Mouse (Mus musculus) intestine, embryonic 16.5 days (tissue): ENCODE data around the gene Slc22a17. TPM values are rescaled to one million over a fixed set of nuclear protein-coding genes. Genes with fewer than 3 reads are reported as not detected.

Source experiments
- ATAC-seq: fragments of 200-750 bp; cut with Nextera tagmentation; 2 replicates; pipeline ENCODE4 v1.8.0; 2017; ENCODE audit warnings: moderate TSS enrichment, moderate library complexity
- H3K27ac ChIP-seq: fragments of 300-500 bp; sonication (generic); 2 replicates; pipeline ENCODE4 v1.5.1; 2014; ENCODE audit warnings: mild to moderate bottlenecking, low read length
- H3K27me3 ChIP-seq: fragments of 300-500 bp; sonication (generic); replicated peaks from 2 replicates; pipeline ENCODE4 v1.6.1; 2014; ENCODE audit warnings: low read length, control low read depth, mixed read lengths; ENCODE audit not compliant: control insufficient read depth, insufficient read depth
- H3K36me3 ChIP-seq: fragments of 300-500 bp; sonication (generic); 2 replicates; pipeline ENCODE4 v1.6.1; 2014; ENCODE audit warnings: low read length, control low read depth; ENCODE audit not compliant: control insufficient read depth, insufficient read depth
- H3K4me1 ChIP-seq: fragments of 300-500 bp; sonication (generic); 2 replicates; pipeline ENCODE4 v1.6.1; 2014; ENCODE audit warnings: low read length, control low read depth, mixed read lengths; ENCODE audit not compliant: control insufficient read depth, insufficient read depth
- H3K4me2 ChIP-seq: fragments of 300-500 bp; sonication (generic); 2 replicates; pipeline ENCODE4 v1.6.1; 2014; ENCODE audit warnings: low read depth, low read length, control low read depth
- H3K4me3 ChIP-seq: fragments of 300-500 bp; sonication (generic); 2 replicates; pipeline ENCODE4 v1.5.1; 2014; ENCODE audit warnings: mild to moderate bottlenecking, low read length
- H3K9ac ChIP-seq: fragments of 300-500 bp; sonication (generic); 2 replicates; pipeline ENCODE4 v1.6.1; 2014; ENCODE audit warnings: low read depth, low read length
- H3K9me3 ChIP-seq: fragments of 300-500 bp; sonication (generic); 2 replicates; pipeline ENCODE4 v1.6.1; 2016; ENCODE audit warnings: low read length, control low read depth; ENCODE audit not compliant: control insufficient read depth
- WGBS: fragments of 180-500 bp; shearing (Covaris S2); extraction: QIAGEN DNeasy Blood & Tissue Kit; methylation state at CpG from one replicate; pipeline ENCODE4 v1.1.7; 2014; 5-methylcytosine and 5-hydroxymethylcytosine counted together
- polyA plus RNA-seq: library from polyadenylated mRNA; unstranded; fragments of >200 nt; fragmentation: Nextera tagmentation; extraction: Ambion mirVana; gene quantifications from 2 replicates; pipeline ENCODE4 v1.2.1, GENCODE M21; 2015

The Slc22a17 gene
- polyA plus RNA-seq, 1 experiment from 2014 or later = 21.2 TPM

- Histone ChIP-seq H3K36me3 (no peaks in the 10 kb centered on the region), H3K27me3 (peaks cover 4% of the 10 kb centered on the region; the same call in 1 of the 2 replicates), H3K4me1 (peaks cover 14% of the 10 kb centered on the region), H3K4me2 (peak overlapping the region; percentile 97), H3K4me3 (peak overlapping the region; percentile 89), H3K27ac (peak overlapping the region; percentile 37), H3K9ac (peak overlapping the region; percentile 89), H3K9me3 (no peaks in the 10 kb centered on the region)
- WGBS = 13% methylated on average over 10 of the region's 10 CpGs
- ATAC-seq = peak; percentile 10; the same call in 1 of the 2 replicates
Observed at GRCm38 (mm10) chr14:54913343-54913742, 411 bp upstream of the Slc22a17 start.

GRCm38 (mm10) chr14:54912109-54912850 is 652 bp downstream of the Slc22a17 start:
- Histone ChIP-seq H3K9ac (peak overlapping the region; percentile 89), H3K27me3 (peaks cover 4% of the 10 kb centered on the region; the same call in 1 of the 2 replicates), H3K9me3 (no peaks in the 10 kb centered on the region), H3K27ac (peak overlapping the region; percentile 80), H3K4me1 (peaks cover 14% of the 10 kb centered on the region), H3K4me3 (peak overlapping the region; percentile 89), H3K36me3 (no peaks in the 10 kb centered on the region), H3K4me2 (peak overlapping the region; percentile 97)
- ATAC-seq = peak; percentile 68
- 2% methylated on average over 59 of the region's 69 CpGs for WGBS

DNA sequence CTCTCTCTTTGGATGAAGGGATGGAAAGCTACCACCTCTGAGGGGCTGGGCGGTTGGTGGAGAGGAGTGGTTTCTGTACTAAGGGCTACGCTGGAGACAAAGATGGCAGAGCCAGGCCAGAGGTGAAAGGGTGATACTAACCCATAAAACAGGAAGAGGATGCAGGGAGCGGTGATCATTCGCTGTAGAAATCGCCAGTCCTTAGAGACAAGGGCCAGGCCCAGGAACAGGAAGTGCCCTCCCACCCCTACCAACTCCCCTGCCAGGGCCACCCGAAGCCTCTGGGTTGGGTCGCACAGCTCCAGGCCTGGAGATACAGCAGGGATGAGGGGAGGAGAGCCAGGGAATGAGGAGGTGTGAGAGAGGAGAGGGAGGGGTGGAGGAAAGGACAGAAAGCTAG is 4.2 kb downstream of the Slc22a17 start:
- no peak overlapping the region for H3K9ac ChIP-seq
- H3K4me2 ChIP-seq = no peak overlapping the region
- 75% methylated on average over 7 of the region's 7 CpGs for WGBS
- no peaks in the 10 kb centered on the region for H3K36me3 ChIP-seq
- no peak overlapping the region for H3K4me3 ChIP-seq
- peaks cover 14% of the 10 kb centered on the region for H3K4me1 ChIP-seq
- H3K27me3 ChIP-seq = peaks cover 4% of the 10 kb centered on the region; the same call in 1 of the 2 replicates
- H3K9me3 ChIP-seq = no peaks in the 10 kb centered on the region
- no peak for ATAC-seq
- no peak overlapping the region for H3K27ac ChIP-seq

DNA sequence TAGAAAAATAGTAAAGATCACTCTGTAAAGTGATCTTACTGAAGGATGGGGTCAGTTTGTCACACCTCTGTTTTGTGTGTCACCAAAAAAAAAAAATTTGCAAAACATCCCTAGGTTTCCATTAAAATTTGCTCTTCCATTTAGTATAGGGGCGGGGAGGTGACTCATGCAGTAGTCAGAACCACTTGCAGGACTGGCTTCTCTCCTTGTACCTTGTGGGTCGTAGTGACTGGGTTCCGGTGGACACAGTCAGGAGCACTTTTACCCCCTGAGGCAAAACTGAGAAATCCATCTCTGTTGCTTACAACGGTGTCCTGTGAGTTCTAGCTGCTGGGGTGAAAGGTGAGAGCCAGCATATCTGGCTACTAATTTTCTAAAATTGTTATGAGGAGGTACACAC is 9.3 kb downstream of the Slc22a17 start:
- no peak overlapping the region for H3K27ac ChIP-seq
- H3K4me3 ChIP-seq = no peak overlapping the region
- no peaks in the 10 kb centered on the region for H3K4me1 ChIP-seq
- no peak for ATAC-seq
- no peaks in the 10 kb centered on the region for H3K36me3 ChIP-seq
- no peaks in the 10 kb centered on the region for H3K9me3 ChIP-seq
- WGBS = 91% methylated on average over 4 of the region's 4 CpGs
- no peak overlapping the region for H3K4me2 ChIP-seq
- no peak overlapping the region for H3K9ac ChIP-seq
- H3K27me3 ChIP-seq = no peaks in the 10 kb centered on the region

GRCm38 (mm10) chr14:54900383-54900782 is 12.5 kb downstream of the Slc22a17 start:
- no peaks in the 10 kb centered on the region for H3K27me3 ChIP-seq
- H3K4me3 ChIP-seq = no peak overlapping the region
- H3K36me3 ChIP-seq = peaks cover 11% of the 10 kb centered on the region; the same call in 1 of the 2 replicates
- peak; percentile 59 for ATAC-seq
- 4% methylated on average over 3 of the region's 3 CpGs for WGBS
- 0 out of 2 replicates have a peak, but pooled peaks cover 4% of the 10 kb centered on the region for H3K4me1 ChIP-seq
- H3K4me2 ChIP-seq = no peak overlapping the region
- no peak overlapping the region for H3K9ac ChIP-seq
- H3K27ac ChIP-seq = no peak overlapping the region
- no peaks in the 10 kb centered on the region for H3K9me3 ChIP-seq

- H3K4me3 ChIP-seq = no peak overlapping the region
- ATAC-seq = no peak
- no peak overlapping the region for H3K9ac ChIP-seq
- H3K27me3 ChIP-seq = no peaks in the 10 kb centered on the region
- H3K27ac ChIP-seq = no peak overlapping the region
- no peak overlapping the region for H3K4me2 ChIP-seq
- H3K4me1 ChIP-seq = peaks cover 9% of the 10 kb centered on the region; the same call in 1 of the 2 replicates
- peaks cover 11% of the 10 kb centered on the region; the same call in 1 of the 2 replicates for H3K36me3 ChIP-seq
- no peaks in the 10 kb centered on the region for H3K9me3 ChIP-seq
- 51% methylated on average over 2 of the region's 2 CpGs for WGBS
Observed at GRCm38 (mm10) chr14:54897445-54897844, 15.5 kb downstream of the Slc22a17 start.

DNA sequence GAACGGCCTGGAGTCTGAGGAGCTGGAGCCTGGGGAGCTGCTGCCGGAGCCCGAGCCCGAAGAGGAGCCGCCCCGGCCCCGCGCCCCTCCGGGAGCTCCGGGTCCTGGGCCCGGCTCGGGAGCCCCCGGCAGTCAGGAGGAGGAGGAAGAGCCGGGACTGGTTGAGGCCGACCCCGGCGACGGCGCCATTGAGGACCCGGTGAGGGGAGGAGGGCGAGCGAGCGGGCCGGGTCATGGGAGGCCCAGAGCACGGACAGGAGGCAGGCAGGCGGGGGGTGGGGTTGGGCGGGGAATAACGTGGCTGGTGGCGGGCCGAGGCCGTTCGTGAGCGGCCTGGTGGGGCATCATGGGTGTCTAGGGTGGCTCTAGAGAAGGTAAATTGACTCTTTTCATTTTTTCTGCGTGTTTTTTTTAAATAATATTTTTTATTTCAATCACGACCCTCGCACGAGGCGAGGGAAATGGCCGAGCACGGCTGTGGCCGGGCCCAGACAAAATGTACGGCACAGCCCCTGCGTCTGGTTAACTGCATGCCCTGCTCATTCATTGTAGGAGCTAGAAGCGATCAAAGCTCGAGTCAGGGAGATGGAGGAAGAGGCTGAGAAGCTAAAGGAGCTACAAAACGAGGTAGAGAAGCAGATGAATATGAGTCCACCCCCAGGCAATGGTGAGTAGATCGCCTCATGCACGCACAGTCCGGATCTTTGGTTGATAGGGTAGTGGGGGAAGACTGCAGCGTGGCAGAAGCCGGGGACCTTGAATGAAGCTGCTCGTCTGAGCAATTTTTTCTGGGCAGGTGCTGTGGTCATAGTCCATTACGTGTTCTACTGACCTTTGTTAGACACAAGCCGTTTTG is 18.4 kb downstream of the Slc22a17 start:
- Histone ChIP-seq H3K27me3 (no peaks in the 10 kb centered on the region), H3K9me3 (no peaks in the 10 kb centered on the region), H3K4me2 (peak overlapping the region; percentile 73), H3K4me3 (peak overlapping the region; percentile 92), H3K27ac (peak overlapping the region; percentile 96), H3K36me3 (peaks cover 11% of the 10 kb centered on the region; the same call in 1 of the 2 replicates), H3K9ac (peak overlapping the region; percentile 99), H3K4me1 (peaks cover 9% of the 10 kb centered on the region; the same call in 1 of the 2 replicates)
- peak; percentile 71 for ATAC-seq
- WGBS = under 1% methylated on average over 51 of the region's 54 CpGs

DNA sequence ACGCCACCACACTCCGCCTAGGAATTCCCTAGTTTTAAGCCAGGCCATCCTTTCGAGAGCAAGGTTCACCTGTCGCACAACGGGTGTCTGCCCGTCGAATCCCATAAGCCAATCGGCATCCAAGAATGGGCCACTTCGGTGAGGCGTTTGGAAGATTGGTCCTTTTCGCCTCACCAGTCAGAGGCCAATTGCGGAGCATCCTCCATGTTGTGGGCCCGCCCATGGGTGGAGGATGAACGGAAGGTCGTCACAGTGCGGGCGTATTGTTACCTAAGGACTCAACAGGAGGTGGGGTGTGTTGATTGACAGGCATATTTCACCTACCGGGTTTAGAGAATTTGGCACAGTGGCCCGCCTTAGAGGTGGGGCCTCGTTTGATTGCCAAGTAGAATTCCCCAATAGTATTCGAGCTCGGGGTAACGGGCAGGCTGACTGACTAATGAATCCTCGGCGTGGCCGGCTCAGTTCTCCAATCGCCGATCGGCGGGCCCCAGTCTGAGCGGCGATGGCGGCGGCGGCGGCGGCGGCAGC is 19.2 kb downstream of the Slc22a17 start:
- no peaks in the 10 kb centered on the region for H3K9me3 ChIP-seq
- H3K36me3 ChIP-seq = peaks cover 11% of the 10 kb centered on the region; the same call in 1 of the 2 replicates
- peak overlapping the region; percentile 92 for H3K4me3 ChIP-seq
- H3K9ac ChIP-seq = peak overlapping the region; percentile 99
- ATAC-seq = peak; percentile 99
- peak overlapping the region; percentile 47 for H3K4me2 ChIP-seq
- peaks cover 9% of the 10 kb centered on the region; the same call in 1 of the 2 replicates for H3K4me1 ChIP-seq
- peak overlapping the region; percentile 96 for H3K27ac ChIP-seq
- H3K27me3 ChIP-seq = no peaks in the 10 kb centered on the region
- WGBS = under 1% methylated on average over 38 of the region's 38 CpGs

DNA sequence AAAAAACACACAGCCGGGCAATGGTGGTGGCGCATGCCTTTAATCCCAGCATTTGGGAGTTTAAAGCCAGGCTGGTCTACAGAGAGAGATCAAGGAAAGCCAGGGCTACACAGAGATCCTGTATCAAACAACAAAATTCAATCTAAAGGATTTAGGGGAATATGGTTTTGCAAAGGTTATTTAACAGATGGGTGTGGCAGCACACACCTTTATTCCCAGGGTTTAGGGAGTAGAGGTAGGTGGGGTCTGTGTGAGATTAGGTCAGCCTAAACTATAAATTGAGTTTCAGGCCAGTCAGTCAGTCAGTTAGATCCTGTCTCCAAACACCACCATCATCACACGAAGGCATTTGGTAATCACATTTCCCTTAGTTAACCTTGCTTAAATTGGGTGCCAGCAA is 20.7 kb downstream of the Slc22a17 start, which contains the start of gene Pabpn1:
Gene Pabpn1, plus strand, starts transcription at position 301 of the 400 bp plus-strand sequence.
- H3K4me1 ChIP-seq = peaks cover 9% of the 10 kb centered on the region; the same call in 1 of the 2 replicates
- 95% methylated on average over 3 of the region's 3 CpGs for WGBS
- no peaks in the 10 kb centered on the region for H3K9me3 ChIP-seq
- H3K36me3 ChIP-seq = peaks cover 5% of the 10 kb centered on the region; the same call in 1 of the 2 replicates
- no peaks in the 10 kb centered on the region for H3K27me3 ChIP-seq
- peak within 1 kb of the TSS; percentile 58; the same call in 1 of the 2 replicates for H3K9ac ChIP-seq
- H3K4me2 ChIP-seq = peak within 1 kb of the TSS; percentile 47
- H3K27ac ChIP-seq = peak within 1 kb of the TSS; percentile 75
- peak within 1 kb of the TSS; percentile 92 for H3K4me3 ChIP-seq
- ATAC-seq = no peak
